ENCODE assay signal across 23 mouse cellular contexts in genomic region chr2:132235291-132235690, GRCm38 (mm10). TPM values are rescaled to one million over a fixed set of nuclear protein-coding genes. Genes with fewer than 3 reads are reported as not detected.
DNase-seq lines count a peak whose midpoint lies in the region; ATAC-seq and TF ChIP-seq lines count a peak whose summit lies in the region.
"Had no signal": no experiment of that assay in that cellular context is flagged by ENCODE, and none has a peak within 500 bp of the region (broad histone marks: within the 10 kb centered on the region; RNA-seq: fewer than 3 reads in every experiment).

No protein-coding gene starts in this region.

- TF ChIP-seq POLR2A in ES-Bruce4 (IDR thresholded peaks at IDR 0.05; ENCODE audit: insufficient read depth, low read length), result no peak
- no peak for TF ChIP-seq POLR2A in small intestine, adult 2 months (IDR thresholded peaks at IDR 0.05; ENCODE audit: low read depth, low read length)

- peak overlapping the region; percentile 42; the same call in 1 of the 2 replicates for H3K27ac ChIP-seq in ES-Bruce4 (ENCODE audit: insufficient read depth, low read length)
- peak overlapping the region; percentile 17 for H3K27ac ChIP-seq in intestine, embryonic 16.5 days (ENCODE audit: low read length)
- H3K27ac ChIP-seq in small intestine, adult 2 months (ENCODE audit: insufficient read depth, low read depth, low read length), result peak overlapping the region; percentile 97
- H3K27ac ChIP-seq: embryonic facial prominence, embryonic 12.5 days; embryonic facial prominence, embryonic 15.5 days; forebrain, embryonic 15.5 days; heart, embryonic 15.5 days; hindbrain, embryonic 10.5 days; hindbrain, embryonic 13.5 days had no signal

- DNase-seq in ZHBTc4 (ENCODE audit: low read depth, low spot score), result peak; percentile 57
- DNase-seq in heart, adult 18-20 months, result no peak
- no peak for DNase-seq in left cerebral cortex, adult 8-10 months (ENCODE audit: low spot score in 2 of 2)
- no peak for DNase-seq in left cerebral cortex, postnatal 14 days (ENCODE audit: low spot score in 2 of 2)
- DNase-seq: cerebellum, adult 18-20 months; cerebellum, adult 9-10 months; cerebellum, postnatal 14 days; gastrocnemius, postnatal 10 days; gastrocnemius, postnatal 36 days; heart, adult 11 months; heart, postnatal 10 days; heart, postnatal 36 days had no signal

- ATAC-seq in intestine, embryonic 16.5 days, result no peak
- ATAC-seq: forebrain, embryonic 15.5 days; hindbrain, embryonic 16.5 days had no signal

- intact Hi-C loops in left cerebral cortex, postnatal 14 days (cut with DNase I), result no loop called here

- TF ChIP-seq EP300 in ES-Bruce4 (IDR thresholded peaks at IDR 0.05; ENCODE audit: insufficient read depth, low read depth, low read length), result 0 out of 2 replicates have a peak, but pooled peaks have one; percentile 31

- H3K9ac ChIP-seq in ES-Bruce4 (ENCODE audit: low read depth, poor library complexity, severe bottlenecking), result no peak overlapping the region
- H3K9ac ChIP-seq in intestine, embryonic 16.5 days (ENCODE audit: low read depth, low read length), result no peak overlapping the region
- H3K9ac ChIP-seq: embryonic facial prominence, embryonic 12.5 days; embryonic facial prominence, embryonic 15.5 days; forebrain, embryonic 15.5 days; heart, embryonic 12.5 days; heart, embryonic 15.5 days; hindbrain, embryonic 13.5 days had no signal

- no peak for TF ChIP-seq CTCF in ES-Bruce4 (IDR thresholded peaks at IDR 0.05; ENCODE audit: low read depth, low read length)
- no peak for TF ChIP-seq CTCF in small intestine, adult 2 months (IDR thresholded peaks at IDR 0.05; ENCODE audit: extremely low read depth, insufficient read length, insufficient replicate concordance, low read depth, low read length)

- H3K27me3 ChIP-seq in ES-Bruce4 (ENCODE audit: control insufficient read depth, insufficient read depth, low read length, poor library complexity, severe bottlenecking), result no peaks in the 10 kb centered on the region
- H3K27me3 ChIP-seq in intestine, embryonic 16.5 days (replicated peaks; ENCODE audit: control insufficient read depth, insufficient read depth, low read length), result no peaks in the 10 kb centered on the region
- no peaks in the 10 kb centered on the region for H3K27me3 ChIP-seq in small intestine, adult 2 months (ENCODE audit: control insufficient read depth, insufficient read depth, low read length)
- H3K27me3 ChIP-seq: embryonic facial prominence, embryonic 12.5 days; embryonic facial prominence, embryonic 15.5 days; forebrain, embryonic 15.5 days; heart, embryonic 12.5 days; heart, embryonic 15.5 days; hindbrain, embryonic 13.5 days had no signal

- no peaks in the 10 kb centered on the region for H3K9me3 ChIP-seq in ES-Bruce4 (replicated peaks; ENCODE audit: control insufficient read depth, insufficient read depth, low read length, poor library complexity, severe bottlenecking)
- no peaks in the 10 kb centered on the region for H3K9me3 ChIP-seq in intestine, embryonic 16.5 days (ENCODE audit: control insufficient read depth, low read length)
- H3K9me3 ChIP-seq: embryonic facial prominence, embryonic 12.5 days; embryonic facial prominence, embryonic 15.5 days; forebrain, embryonic 15.5 days; heart, embryonic 12.5 days; heart, embryonic 15.5 days; hindbrain, embryonic 10.5 days; hindbrain, embryonic 13.5 days had no signal

- no peak overlapping the region for H3K4me2 ChIP-seq in intestine, embryonic 16.5 days (ENCODE audit: low read depth, low read length)
- H3K4me2 ChIP-seq: embryonic facial prominence, embryonic 12.5 days; embryonic facial prominence, embryonic 15.5 days; forebrain, embryonic 15.5 days; heart, embryonic 12.5 days; heart, embryonic 15.5 days; hindbrain, embryonic 13.5 days had no signal

- H3K4me3 ChIP-seq in ES-Bruce4 (ENCODE audit: low read depth, low read length), result no peak overlapping the region
- no peak overlapping the region for H3K4me3 ChIP-seq in intestine, embryonic 16.5 days (ENCODE audit: low read length)
- H3K4me3 ChIP-seq in small intestine, adult 2 months (ENCODE audit: low read depth, low read length), result no peak overlapping the region
- H3K4me3 ChIP-seq: embryonic facial prominence, embryonic 12.5 days; embryonic facial prominence, embryonic 15.5 days; forebrain, embryonic 15.5 days; heart, embryonic 12.5 days; heart, embryonic 15.5 days; hindbrain, embryonic 10.5 days; hindbrain, embryonic 13.5 days had no signal

- WGBS in intestine, embryonic 16.5 days, result 45% methylated on average over 2 of the region's 2 CpGs
- whole genome bisulfite sequencing in small intestine, adult 2 months, result 82% methylated on average over 2 of the region's 2 CpGs

- H3K36me3 ChIP-seq in ES-Bruce4 (ENCODE audit: control insufficient read depth, insufficient read depth, low read length, poor library complexity, severe bottlenecking), result no peaks in the 10 kb centered on the region
- H3K36me3 ChIP-seq in intestine, embryonic 16.5 days (ENCODE audit: control insufficient read depth, insufficient read depth, low read length), result no peaks in the 10 kb centered on the region
- no peaks in the 10 kb centered on the region for H3K36me3 ChIP-seq in small intestine, adult 2 months (ENCODE audit: control insufficient read depth, insufficient read depth, low read length)
- H3K36me3 ChIP-seq: embryonic facial prominence, embryonic 12.5 days; embryonic facial prominence, embryonic 15.5 days; forebrain, embryonic 15.5 days; heart, embryonic 12.5 days; heart, embryonic 15.5 days; hindbrain, embryonic 13.5 days had no signal

- H3K4me1 ChIP-seq in ES-Bruce4 (ENCODE audit: control insufficient read depth, insufficient read depth, low read length), result peaks cover 8% of the 10 kb centered on the region
- H3K4me1 ChIP-seq in intestine, embryonic 16.5 days (ENCODE audit: control insufficient read depth, insufficient read depth, low read length), result peaks cover 15% of the 10 kb centered on the region
- peaks cover 45% of the 10 kb centered on the region; the same call in 1 of the 2 replicates for H3K4me1 ChIP-seq in small intestine, adult 2 months (ENCODE audit: control insufficient read depth, insufficient read depth, insufficient read length, low read length)
- H3K4me1 ChIP-seq: embryonic facial prominence, embryonic 12.5 days; embryonic facial prominence, embryonic 15.5 days; forebrain, embryonic 15.5 days; heart, embryonic 12.5 days; heart, embryonic 15.5 days; hindbrain, embryonic 10.5 days; hindbrain, embryonic 13.5 days had no signal

RNA-seq across cellular contexts. Expression of gene Tmem230, which starts 12.3 kb away (rescaled TPM):
- polyA plus RNA-seq in ES-Bruce4 (2011; ENCODE audit: insufficient read depth, insufficient read length, low read depth, missing spikeins), result 46.0 and 47.7 TPM in 2 replicates
- polyA plus RNA-seq in intestine, embryonic 16.5 days (2015; fragmentation: Nextera tagmentation; extraction: Ambion mirVana), result 46.1 and 48.4 TPM in 2 replicates
- polyA plus RNA-seq in small intestine, adult 2 months (2012; rRNA removed), result 112 and 227 TPM in 2 replicates
- total RNA-seq in heart, adult 18-20 months (2021), result 10 to 100 TPM; 24.7 to 26.9 TPM
- total RNA-seq in left cerebral cortex, adult 8-10 months (2022), result 10 to 100 TPM; 34.0 to 37.1 (median 36.4) TPM
- 10 to 100 TPM; 28.0 to 30.2 TPM for total RNA-seq in left cerebral cortex, postnatal 14 days (2021)

RNA-seq across cellular contexts. Expression of gene Pcna, which starts 17.8 kb away (rescaled TPM):
- polyA plus RNA-seq in ES-Bruce4 (2011; ENCODE audit: insufficient read depth, insufficient read length, low read depth, missing spikeins), result 355 and 368 TPM in 2 replicates
- polyA plus RNA-seq in intestine, embryonic 16.5 days (2015; fragmentation: Nextera tagmentation; extraction: Ambion mirVana), result 189 and 217 TPM in 2 replicates
- 32.6 and 54.9 TPM in 2 replicates for polyA plus RNA-seq in small intestine, adult 2 months (2012; rRNA removed)
- 10 to 100 TPM; 40.6 to 41.8 TPM for total RNA-seq in heart, adult 18-20 months (2021)
- 10 to 100 TPM; 51.4 to 59.2 (median 53.9) TPM for total RNA-seq in left cerebral cortex, adult 8-10 months (2022)
- total RNA-seq in left cerebral cortex, postnatal 14 days (2021), result 10 to 100 TPM; 52.1 to 54.7 TPM

RNA-seq across cellular contexts. Expression of gene Cds2, which starts 27.7 kb away (rescaled TPM):
- polyA plus RNA-seq in ES-Bruce4 (2011; ENCODE audit: insufficient read depth, insufficient read length, low read depth, missing spikeins), result 74.3 and 83.4 TPM in 2 replicates
- 17.4 and 20.5 TPM in 2 replicates for polyA plus RNA-seq in intestine, embryonic 16.5 days (2015; fragmentation: Nextera tagmentation; extraction: Ambion mirVana)
- polyA plus RNA-seq in small intestine, adult 2 months (2012; rRNA removed), result 9.6 and 21.2 TPM in 2 replicates
- 10 to 100 TPM; 81.6 to 88.8 TPM for total RNA-seq in heart, adult 18-20 months (2021)
- total RNA-seq in left cerebral cortex, adult 8-10 months (2022), result 100 to 1,000 TPM; 257 to 277 (median 265) TPM
- 100 to 1,000 TPM; 192 to 212 TPM for total RNA-seq in left cerebral cortex, postnatal 14 days (2021)

Comparison
In these comparisons a context has a peak if more than half of its experiments do, and no peak if none do; other contexts are left out.
1. H3K27ac ChIP-seq: peak in every context shown above with its lines; median percentile 97 in small intestine, adult 2 months; 42 in ES-Bruce4; 17 in intestine, embryonic 16.5 days.